Mouse (Mus musculus): ENCODE data around the gene Mb. TPM values are rescaled to one million over a fixed set of nuclear protein-coding genes. Genes with fewer than 3 reads are reported as not detected.
"Not testable (repeated sequence)": the region's sequence is repeated elsewhere in the genome, so short reads cannot be mapped to it uniquely, and the experiment has no call there.

Gene Mb
- polyA plus RNA-seq, 1 experiment from 2014 or later = 0.44 TPM

DNA sequence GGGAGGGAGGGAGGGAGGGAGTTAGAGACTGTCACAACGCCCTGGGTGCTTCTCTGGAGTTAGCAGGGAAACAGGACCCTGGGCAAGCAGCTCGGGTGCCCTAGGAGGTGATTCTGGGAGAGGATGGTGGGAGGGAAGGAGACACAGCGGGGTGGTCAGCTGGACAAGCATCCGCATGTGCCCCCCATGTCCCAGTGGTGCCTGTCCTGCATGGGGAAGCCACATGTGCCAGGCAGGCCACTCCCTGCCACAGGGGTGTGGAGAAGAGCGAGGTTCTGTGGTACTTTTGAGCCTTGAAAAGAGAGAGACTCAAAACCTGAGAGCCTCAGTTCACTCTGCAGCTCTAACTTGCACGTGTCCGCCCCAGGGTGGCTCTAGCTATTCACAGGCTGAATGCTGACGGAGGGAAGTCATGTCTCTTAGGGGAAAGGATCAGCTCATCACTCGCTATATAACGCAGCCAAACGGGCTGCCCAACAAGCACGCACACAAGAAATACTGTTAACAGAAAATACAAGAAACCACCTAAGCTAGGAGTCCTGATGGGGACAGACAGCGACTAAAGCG is 28.9 kb upstream of the Mb start:
- H3K36me3 ChIP-seq = peaks cover 27% of the 10 kb centered on the region
- WGBS = 81% methylated on average over 14 of the region's 14 CpGs
- no peaks in the 10 kb centered on the region for H3K4me1 ChIP-seq (replicated peaks)
- no peak overlapping the region for H3K27ac ChIP-seq
- no peaks in the 10 kb centered on the region for H3K27me3 ChIP-seq (replicated peaks)
- H3K4me3 ChIP-seq (replicated peaks) = no peak overlapping the region
- H3K4me2 ChIP-seq (replicated peaks) = no peak overlapping the region
- no peaks in the 10 kb centered on the region for H3K9me3 ChIP-seq
- no peak overlapping the region for H3K9ac ChIP-seq
- ATAC-seq = no peak

DNA sequence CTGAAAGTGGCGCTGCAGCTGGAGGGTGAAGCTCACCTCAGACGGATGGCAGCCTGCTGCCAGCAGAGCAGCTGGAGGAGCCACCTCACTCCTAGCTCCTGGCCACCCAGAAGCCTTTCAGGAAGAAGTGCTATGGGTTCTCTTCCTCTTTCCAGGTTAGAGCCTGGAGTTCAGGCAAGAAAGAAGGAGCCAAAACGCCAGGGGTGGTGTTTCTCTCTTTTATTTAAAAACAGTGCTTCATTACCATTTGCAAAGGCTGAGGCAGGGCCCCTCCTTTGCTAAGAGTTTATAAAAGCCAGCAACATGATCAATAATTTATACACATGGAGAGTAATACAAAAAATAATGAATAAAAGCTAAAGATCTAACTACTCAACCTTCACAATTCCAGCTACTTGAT is 28.3 kb upstream of the Mb start:
- H3K4me2 ChIP-seq (replicated peaks) = no peak overlapping the region
- H3K27me3 ChIP-seq (replicated peaks) = no peaks in the 10 kb centered on the region
- no peaks in the 10 kb centered on the region for H3K9me3 ChIP-seq
- H3K36me3 ChIP-seq = peaks cover 27% of the 10 kb centered on the region
- no peak overlapping the region for H3K27ac ChIP-seq
- H3K4me1 ChIP-seq (replicated peaks) = no peaks in the 10 kb centered on the region
- no peak for ATAC-seq
- no peak overlapping the region for H3K4me3 ChIP-seq (replicated peaks)
- 70% methylated on average over 3 of the region's 3 CpGs for WGBS
- H3K9ac ChIP-seq = no peak overlapping the region

DNA sequence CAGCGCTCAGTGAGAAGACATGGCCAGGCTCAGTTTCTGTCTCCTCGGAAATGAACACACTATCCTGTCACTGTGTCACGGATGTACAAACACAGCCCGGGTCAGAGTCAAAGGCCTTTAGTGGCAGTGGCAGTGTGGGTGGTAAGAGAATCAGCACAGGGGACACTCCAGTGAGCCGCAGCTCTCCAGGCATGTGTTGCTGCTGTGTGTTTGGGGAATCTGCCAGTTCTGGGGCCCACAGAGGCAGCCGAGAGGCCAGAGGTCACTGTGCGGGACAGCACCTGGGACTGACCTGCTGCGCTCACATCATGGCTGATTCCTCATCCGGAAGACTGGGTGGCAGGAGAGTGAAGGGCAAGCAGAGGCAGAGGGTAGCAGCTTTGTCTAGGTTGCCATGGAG is 27.4 kb upstream of the Mb start:
- no peak for ATAC-seq
- H3K4me3 ChIP-seq (replicated peaks) = no peak overlapping the region
- H3K36me3 ChIP-seq = peaks cover 27% of the 10 kb centered on the region
- H3K4me1 ChIP-seq (replicated peaks) = no peaks in the 10 kb centered on the region
- H3K9ac ChIP-seq = no peak overlapping the region
- H3K27me3 ChIP-seq (replicated peaks) = no peaks in the 10 kb centered on the region
- no peak overlapping the region for H3K4me2 ChIP-seq (replicated peaks)
- no peak overlapping the region for H3K27ac ChIP-seq
- WGBS = 93% methylated on average over 9 of the region's 9 CpGs
- H3K9me3 ChIP-seq = no peaks in the 10 kb centered on the region

DNA sequence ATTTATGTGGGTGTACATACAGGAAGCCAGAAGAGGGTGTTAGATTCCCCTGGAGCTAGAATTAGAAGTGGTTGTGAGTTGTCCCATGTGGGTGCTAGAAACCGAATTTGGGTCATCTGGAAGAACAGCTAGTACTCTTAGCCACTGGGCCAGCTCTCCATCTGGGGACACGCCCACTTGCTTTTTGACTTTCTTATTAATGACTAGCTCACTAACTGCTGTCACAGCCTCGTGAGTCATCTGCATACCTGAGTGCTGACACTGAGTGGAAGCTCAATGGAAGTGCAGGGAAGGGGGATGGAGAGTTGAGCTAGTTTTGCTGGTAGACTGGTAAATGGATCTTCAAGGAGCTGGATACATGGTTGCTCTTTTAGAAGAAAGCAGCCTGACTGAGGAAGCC is 26.1 kb upstream of the Mb start:
- Histone ChIP-seq H3K27ac (no peak overlapping the region), H3K9ac (no peak overlapping the region), H3K9me3 (no peaks in the 10 kb centered on the region), H3K4me1 (replicated peaks) (peaks cover 8% of the 10 kb centered on the region; the same call in 1 of the 2 replicates), H3K27me3 (replicated peaks) (no peaks in the 10 kb centered on the region), H3K4me2 (replicated peaks) (no peak overlapping the region), H3K36me3 (peaks cover 25% of the 10 kb centered on the region), H3K4me3 (replicated peaks) (no peak overlapping the region)
- 83% methylated on average over 3 of the region's 3 CpGs for WGBS
- no peak for ATAC-seq

DNA sequence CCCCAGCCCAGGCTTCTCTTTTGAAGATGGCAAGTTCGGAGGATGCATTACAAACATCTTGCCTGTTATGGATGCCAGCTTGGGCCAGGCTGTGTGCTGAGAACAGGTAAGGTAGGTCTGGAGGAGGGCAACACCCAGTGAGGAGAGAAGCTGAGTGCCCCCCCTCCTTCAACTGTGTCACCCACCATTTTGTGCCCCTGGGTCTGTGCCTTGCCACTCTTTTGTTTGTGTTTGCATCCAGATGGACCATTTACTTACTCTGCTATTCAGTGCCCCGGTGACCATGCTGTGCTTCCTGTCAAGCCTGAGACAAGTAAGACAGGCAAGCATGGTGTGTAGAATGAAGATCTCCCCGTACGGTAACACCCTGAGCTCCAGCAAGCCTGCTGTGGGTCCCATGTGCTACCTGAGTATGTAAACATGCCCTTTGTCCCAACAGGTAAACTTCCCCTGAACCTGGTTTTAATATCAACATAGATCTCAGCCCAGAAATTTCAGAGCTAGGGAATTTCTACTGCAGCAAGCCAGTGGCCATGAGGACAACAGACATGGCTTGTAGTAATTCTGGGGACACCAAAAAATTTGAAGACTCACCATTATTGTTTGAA is 22.2 kb upstream of the Mb start:
- Histone ChIP-seq H3K27me3 (replicated peaks) (no peaks in the 10 kb centered on the region), H3K36me3 (peaks cover 10% of the 10 kb centered on the region), H3K4me2 (replicated peaks) (no peak overlapping the region), H3K4me3 (replicated peaks) (no peak overlapping the region), H3K9ac (no peak overlapping the region), H3K27ac (no peak overlapping the region), H3K9me3 (no peaks in the 10 kb centered on the region), H3K4me1 (replicated peaks) (peaks cover 12% of the 10 kb centered on the region; the same call in 1 of the 2 replicates)
- 51% methylated on average over 4 of the region's 4 CpGs for WGBS
- peak; percentile 71; the same call in 1 of the 2 replicates for ATAC-seq

DNA sequence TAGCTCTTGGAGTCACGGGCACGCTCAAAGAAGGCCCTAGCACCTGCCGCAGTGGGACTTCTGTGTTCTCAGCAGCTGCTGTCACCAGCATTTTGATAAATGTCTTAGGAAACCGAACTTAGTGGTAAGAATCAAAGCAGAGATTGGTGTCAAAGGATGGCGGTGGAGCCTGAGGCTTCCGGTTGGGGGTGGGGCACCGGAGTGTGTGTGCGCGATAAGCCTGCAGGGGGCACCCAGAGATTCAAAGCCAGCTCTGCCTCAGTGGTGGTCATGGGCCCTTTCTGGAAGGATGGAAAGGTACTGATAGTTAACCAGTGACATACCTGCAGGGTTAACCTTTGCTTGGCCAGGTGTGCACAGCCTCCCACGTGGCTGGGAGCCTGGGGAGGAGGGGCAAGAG is 21.0 kb upstream of the Mb start:
- Histone ChIP-seq H3K4me2 (replicated peaks) (peak overlapping the region; percentile 23), H3K27ac (no peak overlapping the region), H3K4me3 (replicated peaks) (no peak overlapping the region), H3K9ac (no peak overlapping the region), H3K9me3 (no peaks in the 10 kb centered on the region), H3K4me1 (replicated peaks) (peaks cover 12% of the 10 kb centered on the region; the same call in 1 of the 2 replicates), H3K36me3 (0 out of 2 replicates have a peak, but pooled peaks cover under 1% of the 10 kb centered on the region), H3K27me3 (replicated peaks) (no peaks in the 10 kb centered on the region)
- ATAC-seq = 0 out of 2 replicates have a peak, but pooled peaks have one; percentile 55
- WGBS = 21% methylated on average over 10 of the region's 10 CpGs

DNA sequence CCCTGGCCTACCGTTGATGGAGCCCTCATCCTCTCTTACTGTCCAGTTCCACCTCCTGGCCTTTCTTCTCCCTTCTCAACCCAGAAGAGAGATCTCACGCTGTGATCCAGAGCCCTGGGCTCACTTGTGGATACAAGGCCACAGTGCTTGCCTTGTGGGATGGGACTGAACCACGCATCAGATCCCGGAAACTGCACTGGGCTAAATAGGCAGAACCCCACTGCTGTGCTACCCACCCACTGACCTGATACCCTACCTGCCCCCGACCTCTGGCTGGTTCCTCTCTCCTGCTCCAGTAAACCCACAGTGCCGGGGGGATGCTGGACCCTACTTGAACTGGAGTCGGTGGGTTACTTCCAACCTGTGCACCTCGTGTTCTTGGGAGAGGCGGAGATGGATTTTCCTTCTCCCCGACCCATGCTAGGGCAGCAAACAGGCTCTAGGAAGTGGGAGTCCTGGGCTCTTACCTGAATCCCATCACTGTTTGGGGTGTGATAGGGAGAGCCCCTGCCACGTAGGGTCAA is 20.3 kb upstream of the Mb start:
- no peaks in the 10 kb centered on the region for H3K36me3 ChIP-seq
- H3K9ac ChIP-seq = no peak overlapping the region
- peaks cover 12% of the 10 kb centered on the region; the same call in 1 of the 2 replicates for H3K4me1 ChIP-seq (replicated peaks)
- H3K27ac ChIP-seq = no peak overlapping the region
- H3K4me2 ChIP-seq (replicated peaks) = no peak overlapping the region
- no peaks in the 10 kb centered on the region for H3K9me3 ChIP-seq
- no peak for ATAC-seq
- no peak overlapping the region for H3K4me3 ChIP-seq (replicated peaks)
- H3K27me3 ChIP-seq (replicated peaks) = no peaks in the 10 kb centered on the region
- 87% methylated on average over 11 of the region's 11 CpGs for WGBS

DNA sequence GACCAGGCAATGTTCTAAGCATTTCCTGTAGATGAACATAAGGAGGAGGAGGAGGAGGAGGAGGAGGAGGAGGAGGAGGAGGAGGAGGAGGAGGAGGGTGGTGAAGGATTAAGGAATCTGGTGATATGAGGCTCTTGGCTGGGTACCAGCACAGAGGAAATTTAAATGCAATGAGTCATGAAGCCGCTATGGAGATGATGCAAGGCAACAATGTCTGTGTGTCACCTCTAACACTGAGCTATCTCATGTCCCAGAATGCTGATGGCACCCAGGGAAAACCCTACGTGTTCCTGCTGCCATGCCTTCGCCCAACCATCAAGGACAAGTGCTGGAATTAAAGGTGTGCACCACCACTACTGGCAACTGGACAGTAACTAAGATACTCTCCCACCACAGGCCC is 18.5 kb upstream of the Mb start:
- no peak overlapping the region for H3K27ac ChIP-seq
- H3K9me3 ChIP-seq = no peaks in the 10 kb centered on the region
- H3K36me3 ChIP-seq = no peaks in the 10 kb centered on the region
- H3K4me1 ChIP-seq (replicated peaks) = peaks cover 12% of the 10 kb centered on the region; the same call in 1 of the 2 replicates
- no peak overlapping the region for H3K9ac ChIP-seq
- no peak overlapping the region for H3K4me2 ChIP-seq (replicated peaks)
- no peak overlapping the region for H3K4me3 ChIP-seq (replicated peaks)
- no peaks in the 10 kb centered on the region for H3K27me3 ChIP-seq (replicated peaks)
- no peak for ATAC-seq
- 84% methylated on average over 3 of the region's 3 CpGs for WGBS

DNA sequence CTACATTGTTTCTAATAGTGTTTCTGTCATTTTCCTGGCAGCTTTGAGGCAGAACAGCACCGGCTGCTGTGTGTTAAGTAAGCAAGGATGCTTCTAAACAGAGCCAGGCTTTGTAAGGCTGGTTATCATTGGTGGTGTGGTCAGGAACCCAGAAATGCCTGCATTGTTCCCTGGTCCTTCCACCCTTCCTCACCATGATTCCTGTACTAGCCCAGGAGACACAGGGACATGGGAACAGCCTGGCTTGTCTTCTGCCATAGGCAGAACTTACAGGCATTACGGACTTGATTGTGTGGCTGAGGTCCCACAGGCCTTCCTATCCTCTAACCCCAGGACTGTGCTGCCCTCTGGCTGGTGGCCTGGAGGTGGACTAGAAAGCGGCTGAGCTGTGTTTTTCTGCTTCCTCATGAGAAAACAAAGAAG is 18.0 kb upstream of the Mb start:
- H3K9ac ChIP-seq = no peak overlapping the region
- 46% methylated on average over 3 of the region's 3 CpGs for WGBS
- no peak for ATAC-seq
- H3K4me2 ChIP-seq (replicated peaks) = no peak overlapping the region
- no peak overlapping the region for H3K27ac ChIP-seq
- no peaks in the 10 kb centered on the region for H3K9me3 ChIP-seq
- no peaks in the 10 kb centered on the region for H3K27me3 ChIP-seq (replicated peaks)
- peaks cover 12% of the 10 kb centered on the region; the same call in 1 of the 2 replicates for H3K4me1 ChIP-seq (replicated peaks)
- no peak overlapping the region for H3K4me3 ChIP-seq (replicated peaks)
- H3K36me3 ChIP-seq = no peaks in the 10 kb centered on the region

DNA sequence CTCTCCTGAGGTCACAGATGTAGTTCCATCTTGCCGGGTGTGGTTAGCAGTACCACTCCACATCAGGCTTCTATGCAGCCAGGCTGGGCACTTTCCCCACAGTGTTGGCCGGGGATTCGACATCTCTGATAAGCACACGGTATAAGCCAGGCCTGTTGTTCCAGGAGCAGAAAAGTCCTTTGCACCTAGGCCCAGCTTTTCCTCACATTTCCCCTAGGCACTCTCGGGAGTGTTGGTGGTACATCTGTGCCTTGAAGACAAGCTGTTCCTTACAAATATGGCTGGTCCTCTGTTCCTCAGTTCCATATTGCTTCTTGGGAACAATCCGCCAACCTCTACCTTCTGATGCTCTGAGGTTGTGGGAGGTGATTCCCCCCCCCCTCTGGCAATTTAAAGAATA is 15.8 kb upstream of the Mb start:
- Histone ChIP-seq H3K27ac (no peak overlapping the region), H3K9me3 (no peaks in the 10 kb centered on the region), H3K9ac (no peak overlapping the region), H3K4me3 (replicated peaks) (no peak overlapping the region), H3K4me2 (replicated peaks) (no peak overlapping the region), H3K27me3 (replicated peaks) (no peaks in the 10 kb centered on the region), H3K36me3 (no peaks in the 10 kb centered on the region), H3K4me1 (replicated peaks) (peaks cover 1% of the 10 kb centered on the region; the same call in 1 of the 2 replicates)
- ATAC-seq = no peak
- 68% methylated on average over 6 of the region's 6 CpGs for WGBS

DNA sequence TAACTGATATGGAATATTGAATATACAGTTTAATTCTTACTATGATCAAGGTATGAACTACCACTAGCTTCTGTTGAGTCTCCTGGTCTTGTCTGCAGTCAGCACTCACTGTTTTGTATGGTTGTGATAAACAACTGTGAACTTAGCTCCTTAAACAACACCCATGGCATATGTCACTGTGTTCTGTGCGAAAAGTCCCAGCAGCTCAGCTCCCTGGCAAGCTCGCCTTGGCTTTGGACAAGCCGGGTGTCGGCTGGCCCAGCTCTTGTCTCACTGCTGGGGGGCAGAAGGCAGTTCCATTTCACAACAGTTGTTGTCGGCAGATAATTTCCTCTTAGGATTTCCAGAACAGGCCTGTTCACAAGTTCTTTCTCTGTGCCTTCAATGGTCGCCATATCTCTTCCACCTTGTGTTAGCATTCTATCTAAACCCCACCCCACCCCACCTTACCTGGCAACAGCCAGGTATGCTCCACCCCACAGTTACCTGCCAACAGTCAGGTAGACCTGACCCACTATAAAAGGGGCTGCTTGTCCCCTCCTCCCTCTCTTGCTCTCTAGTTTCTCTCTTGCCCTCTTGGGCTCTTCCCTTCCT is 14.9 kb upstream of the Mb start:
- Histone ChIP-seq H3K9me3 (no peaks in the 10 kb centered on the region), H3K27ac (no peak overlapping the region), H3K4me3 (replicated peaks) (no peak overlapping the region), H3K27me3 (replicated peaks) (no peaks in the 10 kb centered on the region), H3K4me1 (replicated peaks) (no peaks in the 10 kb centered on the region), H3K36me3 (no peaks in the 10 kb centered on the region), H3K9ac (no peak overlapping the region), H3K4me2 (replicated peaks) (no peak overlapping the region)
- peak; percentile 69 for ATAC-seq
- WGBS = 84% methylated on average over 6 of the region's 6 CpGs

DNA sequence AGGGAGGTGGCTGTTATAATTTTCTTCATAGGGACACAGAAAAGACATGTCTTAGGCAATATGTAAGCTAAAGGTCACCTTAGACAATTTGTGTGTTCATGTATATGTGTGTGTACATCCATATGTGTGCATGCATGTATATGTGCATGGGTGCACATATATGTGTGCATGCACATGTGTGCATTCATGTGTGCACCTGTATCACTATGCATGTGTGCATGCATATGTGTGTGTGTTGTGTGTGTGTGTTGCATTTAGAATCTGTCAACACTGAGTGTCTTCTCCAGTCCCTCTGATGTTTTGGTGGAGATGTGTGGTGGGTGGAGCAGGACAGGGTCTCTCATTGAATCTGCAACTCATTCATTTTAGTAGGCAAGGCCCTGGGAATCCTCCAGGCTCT is 12.3 kb upstream of the Mb start:
- Histone ChIP-seq H3K27me3 (replicated peaks) (no peaks in the 10 kb centered on the region), H3K36me3 (no peaks in the 10 kb centered on the region), H3K9ac (no peak overlapping the region), H3K4me1 (replicated peaks) (no peaks in the 10 kb centered on the region), H3K4me2 (replicated peaks) (no peak overlapping the region), H3K9me3 (no peaks in the 10 kb centered on the region), H3K27ac (no peak overlapping the region), H3K4me3 (replicated peaks) (no peak overlapping the region)
- ATAC-seq = no peak

DNA sequence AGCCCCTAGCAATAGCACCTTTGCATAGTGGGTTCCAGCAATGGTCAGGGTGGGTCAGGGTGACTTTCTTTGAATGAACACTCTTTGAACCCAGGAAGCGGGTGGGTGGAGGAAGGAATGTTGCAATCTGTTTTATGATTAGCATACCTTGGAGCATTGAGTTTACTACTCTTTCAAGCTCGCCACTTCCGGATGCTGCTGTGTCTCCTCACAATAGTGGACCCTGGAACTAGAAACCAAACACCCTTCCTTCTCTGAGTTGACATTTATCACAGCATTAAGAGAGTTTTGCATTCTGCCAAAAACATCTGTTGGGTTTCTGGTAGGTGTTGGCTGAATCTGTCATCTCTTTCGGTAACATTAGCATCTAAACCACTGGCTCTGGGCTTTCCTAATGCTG is 8.9 kb upstream of the Mb start:
- H3K27me3 ChIP-seq (replicated peaks); H3K4me3 ChIP-seq (replicated peaks); H3K4me2 ChIP-seq (replicated peaks); ATAC-seq; H3K9me3 ChIP-seq; H3K27ac ChIP-seq; H3K9ac ChIP-seq; H3K36me3 ChIP-seq: not testable (repeated sequence)
- WGBS = 76% methylated on average over 4 of the region's 4 CpGs
- peaks cover 15% of the 10 kb centered on the region for H3K4me1 ChIP-seq (replicated peaks)

Measured in intestine, embryonic 15.5 days (tissue).